8 mouse cellular contexts compared by ENCODE assay signal in genomic region chr4:85514205-85514681, GRCm38 (mm10). TPM values are rescaled to one million over a fixed set of nuclear protein-coding genes. Genes with fewer than 3 reads are reported as not detected.
DNase-seq lines count a peak whose midpoint lies in the region; ATAC-seq and TF ChIP-seq lines count a peak whose summit lies in the region.

No protein-coding gene starts in this region.

- no peak for TF ChIP-seq POLR2A in olfactory bulb, adult 2 months (IDR thresholded peaks at IDR 0.05; ENCODE audit: insufficient read depth, low read depth, low read length)

- H3K27ac ChIP-seq in heart, embryonic 12.5 days (ENCODE audit: poor library complexity, severe bottlenecking): no peak overlapping the region
- no peak overlapping the region for H3K27ac ChIP-seq in kidney, embryonic 16.5 days (ENCODE audit: low read length)
- H3K27ac ChIP-seq in liver, embryonic 16.5 days (ENCODE audit: low read length): no peak overlapping the region
- H3K27ac ChIP-seq in olfactory bulb, adult 2 months (ENCODE audit: insufficient read depth, low read depth, low read length): no peak overlapping the region

- no peak for TF ChIP-seq CTCF in olfactory bulb, adult 2 months (IDR thresholded peaks at IDR 0.05; ENCODE audit: insufficient read depth, low read depth, low read length)

- ATAC-seq in erythroblast, adult 5-6 weeks (replicated peaks; ENCODE audit: low FRiP score, poor library complexity, severe bottlenecking): no peak
- peak; percentile 80 for ATAC-seq in heart, embryonic 12.5 days (ENCODE audit: insufficient number of reproducible peaks, low FRiP score)
- peak; percentile 98 for ATAC-seq in kidney, embryonic 16.5 days (ENCODE audit: low FRiP score, low TSS enrichment)
- peak; percentile 58 for ATAC-seq in liver, embryonic 16.5 days (ENCODE audit: low read depth)
- ATAC-seq in erythroid progenitor cell, adult 5-6 weeks (replicated peaks; ENCODE audit: low FRiP score, poor library complexity, severe bottlenecking): no peak

- no peaks in the 10 kb centered on the region for H3K36me3 ChIP-seq in erythroblast, embryonic 14.5 days (ENCODE audit: control insufficient read depth)
- H3K36me3 ChIP-seq in heart, embryonic 12.5 days: no peaks in the 10 kb centered on the region
- H3K36me3 ChIP-seq in kidney, embryonic 16.5 days (ENCODE audit: insufficient read depth, low read length): no peaks in the 10 kb centered on the region
- no peaks in the 10 kb centered on the region for H3K36me3 ChIP-seq in liver, embryonic 16.5 days (ENCODE audit: control insufficient read depth, insufficient read depth)

- peak; percentile 73 for DNase-seq in embryo, embryonic 9.5 days (ENCODE audit: extremely low spot score)

- no peaks in the 10 kb centered on the region for H3K4me1 ChIP-seq in erythroblast, embryonic 14.5 days (ENCODE audit: control insufficient read depth)
- peaks cover 13% of the 10 kb centered on the region for H3K4me1 ChIP-seq in heart, embryonic 12.5 days (replicated peaks)
- H3K4me1 ChIP-seq in kidney, embryonic 16.5 days (ENCODE audit: insufficient read depth, low read length): 0 out of 2 replicates have a peak, but pooled peaks cover 3% of the 10 kb centered on the region
- H3K4me1 ChIP-seq in liver, embryonic 16.5 days (ENCODE audit: control insufficient read depth, low read depth, low read length): no peaks in the 10 kb centered on the region
- peaks cover 12% of the 10 kb centered on the region for H3K4me1 ChIP-seq in olfactory bulb, adult 2 months (ENCODE audit: control insufficient read depth, insufficient read depth, low read length)

- H3K9ac ChIP-seq in heart, embryonic 12.5 days: peak overlapping the region; percentile 59
- peak overlapping the region; percentile 65 for H3K9ac ChIP-seq in kidney, embryonic 16.5 days (replicated peaks; ENCODE audit: low read length)
- no peak overlapping the region for H3K9ac ChIP-seq in liver, embryonic 16.5 days (ENCODE audit: low read depth, low read length)

- peaks cover 4% of the 10 kb centered on the region for H3K27me3 ChIP-seq in erythroblast, embryonic 14.5 days (ENCODE audit: control insufficient read depth)
- H3K27me3 ChIP-seq in heart, embryonic 12.5 days (replicated peaks): peaks cover 19% of the 10 kb centered on the region; the same call in 1 of the 2 replicates
- peaks cover 12% of the 10 kb centered on the region; the same call in 1 of the 2 replicates for H3K27me3 ChIP-seq in kidney, embryonic 16.5 days (ENCODE audit: insufficient read depth, low read length)
- H3K27me3 ChIP-seq in liver, embryonic 16.5 days (ENCODE audit: control insufficient read depth, insufficient read depth, low read depth, low read length): peaks cover 3% of the 10 kb centered on the region; the same call in 1 of the 2 replicates

- peak overlapping the region; percentile 20 for H3K4me3 ChIP-seq in erythroblast, embryonic 14.5 days (replicated peaks)
- peak overlapping the region; percentile 61 for H3K4me3 ChIP-seq in heart, embryonic 12.5 days
- H3K4me3 ChIP-seq in kidney, embryonic 16.5 days (ENCODE audit: low read length): peak overlapping the region; percentile 58
- H3K4me3 ChIP-seq in liver, embryonic 16.5 days (ENCODE audit: low read depth, low read length): peak overlapping the region; percentile 36
- peak overlapping the region; percentile 57 for H3K4me3 ChIP-seq in olfactory bulb, adult 2 months (ENCODE audit: insufficient read depth, low read depth, low read length)

- whole genome bisulfite sequencing in heart, embryonic 12.5 days: 1% methylated on average over 32 of the region's 33 CpGs
- under 1% methylated on average over 32 of the region's 33 CpGs for WGBS in kidney, embryonic 16.5 days
- 2% methylated on average over 33 of the region's 33 CpGs for WGBS in liver, embryonic 16.5 days (ENCODE audit: insufficient replicate concordance)
- 2% methylated on average over 33 of the region's 33 CpGs for WGBS in olfactory bulb, adult 2 months

- H3K9me3 ChIP-seq in erythroblast, embryonic 14.5 days (ENCODE audit: control insufficient read depth, low read length): no peaks in the 10 kb centered on the region
- H3K9me3 ChIP-seq in heart, embryonic 12.5 days (replicated peaks): no peaks in the 10 kb centered on the region
- no peaks in the 10 kb centered on the region for H3K9me3 ChIP-seq in kidney, embryonic 16.5 days (ENCODE audit: low read length)
- H3K9me3 ChIP-seq in liver, embryonic 16.5 days (replicated peaks; ENCODE audit: control insufficient read depth, low read length): no peaks in the 10 kb centered on the region

- peak overlapping the region; percentile 100 for H3K4me2 ChIP-seq in heart, embryonic 12.5 days
- peak overlapping the region; percentile 99 for H3K4me2 ChIP-seq in kidney, embryonic 16.5 days (replicated peaks; ENCODE audit: low read depth, low read length)
- peak overlapping the region; percentile 58 for H3K4me2 ChIP-seq in liver, embryonic 16.5 days (ENCODE audit: low read depth, low read length)

RNA-seq across cellular contexts. Expression of gene Adamtsl1, which starts 0.3 kb away (rescaled TPM):
- polyA plus RNA-seq in erythroblast, embryonic 14.5 days (2012): 0.07 TPM in 1 of 2 replicates, not detected in the other
- total RNA-seq in erythroblast, adult 5-6 weeks (2015; ENCODE audit: low replicate concordance): not detected in 2 replicates
- total RNA-seq in erythroblast, adult 5-6 weeks (2017; ENCODE audit: low replicate concordance): not detected in 2 replicates
- 11.3 and 12.4 TPM in 2 replicates for polyA plus RNA-seq in heart, embryonic 12.5 days (2016; fragmentation: Nextera tagmentation; extraction: Ambion mirVana)
- polyA plus RNA-seq in kidney, embryonic 16.5 days (2015; fragmentation: Nextera tagmentation; extraction: Ambion mirVana): 18.1 and 21.2 TPM in 2 replicates
- 0.23 and 0.67 TPM in 2 replicates for polyA plus RNA-seq in liver, embryonic 16.5 days (2015; fragmentation: Nextera tagmentation; extraction: Ambion mirVana)
- not detected in 2 replicates for polyA plus RNA-seq in olfactory bulb, adult 2 months (2012; ENCODE audit: insufficient read depth, insufficient read length, low replicate concordance, missing spikeins)
- total RNA-seq in erythroid progenitor cell, adult 5-6 weeks (2015; ENCODE audit: low replicate concordance): not detected in 2 replicates
- total RNA-seq in erythroid progenitor cell, adult 5-6 weeks (2017; ENCODE audit: low replicate concordance): not detected in 2 replicates

Comparison
In these comparisons a context has a peak if more than half of its experiments do, and no peak if none do; other contexts are left out.
1. ATAC-seq: peak in heart, embryonic 12.5 days (single experiment), kidney, embryonic 16.5 days (single experiment) and liver, embryonic 16.5 days (single experiment); none in erythroblast, adult 5-6 weeks (single experiment) and erythroid progenitor cell, adult 5-6 weeks (single experiment).
2. Peak in every context shown above with its lines, with median percentiles within 50 percentile points of each other: H3K4me3 ChIP-seq and H3K4me2 ChIP-seq.